Mouse (Mus musculus): ENCODE data around the gene Rgs16. TPM values are rescaled to one million over a fixed set of nuclear protein-coding genes. Genes with fewer than 3 reads are reported as not detected.

The Rgs16 gene
- polyA plus RNA-seq (2012; rRNA removed; ENCODE audit: low replicate concordance): 2.0 and 5.3 TPM in 2 replicates

GRCm38 (mm10) chr1:153740145-153740544, at the start of gene Rgs16:
TSS of gene Rgs16 (plus strand) at chr1:153740349.

GRCm38 (mm10) chr1:153749211-153749801, 9.2 kb downstream of the Rgs16 start, which contains the start of gene Rnasel:
TSS of gene Rnasel (plus strand) at chr1:153749426.

Other genes starting within 250 kb of the Rgs16 start
- gene Npl, start 190.3 kb upstream of the Rgs16 start, polyA plus RNA-seq (2012; rRNA removed; ENCODE audit: low replicate concordance): 2.2 and 9.3 TPM in 2 replicates
- gene Rgs8, start 87.3 kb upstream of the Rgs16 start, polyA plus RNA-seq (2012; rRNA removed; ENCODE audit: low replicate concordance): 0.01 and 0.03 TPM in 2 replicates
- 10.7 and 13.3 TPM in 2 replicates for gene Rnasel, start 9.1 kb downstream of the Rgs16 start, polyA plus RNA-seq (2012; rRNA removed; ENCODE audit: low replicate concordance)
- 0.33 and 1.2 TPM in 2 replicates for gene Rgsl1, start 103.8 kb downstream of the Rgs16 start, polyA plus RNA-seq (2012; rRNA removed; ENCODE audit: low replicate concordance)
- 0.04 and 0.28 TPM in 2 replicates for gene Teddm1b, start 134.0 kb downstream of the Rgs16 start, polyA plus RNA-seq (2012; rRNA removed; ENCODE audit: low replicate concordance)
- gene Teddm1a, start 151.4 kb downstream of the Rgs16 start, polyA plus RNA-seq (2012; rRNA removed; ENCODE audit: low replicate concordance): 0.32 and 1.1 TPM in 2 replicates
- gene Glul, start 159.6 kb downstream of the Rgs16 start, polyA plus RNA-seq (2012; rRNA removed; ENCODE audit: low replicate concordance): 927 and 1,223 TPM in 2 replicates
- 1.1 and 2.0 TPM in 2 replicates for gene Teddm2, start 159.9 kb downstream of the Rgs16 start, polyA plus RNA-seq (2012; rRNA removed; ENCODE audit: low replicate concordance)